21 mouse cellular contexts compared by ENCODE assay signal in the genomic region with DNA sequence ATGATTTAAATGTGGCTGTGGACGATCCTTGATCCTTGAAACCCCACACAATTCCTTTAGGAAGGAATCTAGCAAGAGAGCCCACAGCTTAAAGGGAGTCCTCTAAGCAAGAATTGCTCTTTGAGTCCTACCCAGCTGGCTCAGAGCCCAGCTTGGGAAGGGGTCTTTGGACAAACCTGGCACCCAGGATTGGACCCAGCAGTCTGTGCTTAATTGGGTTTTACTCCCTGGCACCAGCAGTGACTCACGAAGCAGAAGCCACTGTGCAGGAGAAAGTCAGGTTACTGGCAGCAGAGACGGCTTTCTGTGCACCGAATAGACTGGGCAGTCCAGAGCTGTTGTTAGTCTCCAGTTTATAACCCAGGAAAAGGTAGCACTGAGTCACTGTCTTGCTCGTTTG.
A peak's percentile ranks its signal among the peaks of the same experiment; 100 is the strongest.
DNase-seq lines count a peak whose midpoint lies in the region; ATAC-seq lines count a peak whose summit lies in the region.
"Had no signal": no experiment of that assay in that cellular context is flagged by ENCODE, and none has a peak within 500 bp of the region (broad histone marks: within the 10 kb centered on the region; RNA-seq: fewer than 3 reads in every experiment).

No protein-coding gene starts in this region.

- H3K4me3 ChIP-seq in forebrain, embryonic 14.5 days (ENCODE audit: low read depth, low read length), result no peak overlapping the region
- no peak overlapping the region for H3K4me3 ChIP-seq in forebrain, embryonic 12.5 days (replicated peaks)
- H3K4me3 ChIP-seq: embryonic facial prominence, embryonic 15.5 days; heart, adult 2 months; heart, embryonic 13.5 days; kidney, embryonic 15.5 days; limb, embryonic 15.5 days had no signal

- H3K27me3 ChIP-seq in forebrain, embryonic 14.5 days (replicated peaks; ENCODE audit: control insufficient read depth, insufficient read depth, low read length), result no peaks in the 10 kb centered on the region
- H3K27me3 ChIP-seq in forebrain, embryonic 12.5 days, result 0 out of 2 replicates have a peak, but pooled peaks cover 3% of the 10 kb centered on the region
- H3K27me3 ChIP-seq: embryonic facial prominence, embryonic 15.5 days; heart, embryonic 13.5 days; kidney, embryonic 15.5 days; limb, embryonic 15.5 days had no signal

- peak; percentile 73 for DNase-seq in forebrain, embryonic 14.5 days (ENCODE audit: low spot score)
- DNase-seq in layer of hippocampus, postnatal 10 days (ENCODE audit: low spot score in 2 of 2), result peak; percentile 46 to 61
- DNase-seq in layer of hippocampus, adult 9-11 months, result no peak
- peak; percentile 66 to 69 for DNase-seq in right cerebral cortex, postnatal 10 days (ENCODE audit: low spot score in 2 of 2)
- no peak for DNase-seq in right cerebral cortex, postnatal 25 days
- DNase-seq in frontal cortex, postnatal 25 days (ENCODE audit: low spot score in 2 of 2), result no peak
- DNase-seq: adrenal gland, adult 2 months; cerebellum, adult 2 months; gastrocnemius, postnatal 36 days; heart, adult 2 months; heart, postnatal 14 days; kidney, adult 11 months; kidney, postnatal 36 days; lung, embryonic 14.5 days; thymus, postnatal 25 days had no signal

- H3K4me2 ChIP-seq in forebrain, embryonic 14.5 days (ENCODE audit: low read length), result no peak overlapping the region
- no peak overlapping the region for H3K4me2 ChIP-seq in forebrain, embryonic 12.5 days
- H3K4me2 ChIP-seq: embryonic facial prominence, embryonic 15.5 days; heart, embryonic 13.5 days; kidney, embryonic 15.5 days; limb, embryonic 15.5 days; lung, embryonic 14.5 days had no signal

- H3K9me3 ChIP-seq in forebrain, embryonic 14.5 days (replicated peaks; ENCODE audit: control insufficient read depth, low read length), result no peaks in the 10 kb centered on the region
- H3K9me3 ChIP-seq in forebrain, embryonic 12.5 days, result no peaks in the 10 kb centered on the region
- H3K9me3 ChIP-seq: embryonic facial prominence, embryonic 15.5 days; heart, embryonic 13.5 days; kidney, embryonic 15.5 days; limb, embryonic 15.5 days had no signal

- peaks cover 12% of the 10 kb centered on the region for H3K4me1 ChIP-seq in forebrain, embryonic 14.5 days (ENCODE audit: control insufficient read depth, insufficient read depth, low read length)
- peaks cover 11% of the 10 kb centered on the region for H3K4me1 ChIP-seq in forebrain, embryonic 12.5 days

- ATAC-seq in forebrain, embryonic 14.5 days, result peak; percentile 18; the same call in 1 of the 2 replicates
- ATAC-seq in forebrain, embryonic 12.5 days (ENCODE audit: low FRiP score), result no peak

- whole genome bisulfite sequencing in forebrain, embryonic 14.5 days, result 59% methylated on average over 5 of the region's 5 CpGs
- WGBS in forebrain, embryonic 12.5 days, result 79% methylated on average over 5 of the region's 5 CpGs

- no peak overlapping the region for H3K27ac ChIP-seq in forebrain, embryonic 14.5 days (ENCODE audit: low read depth, low read length)
- H3K27ac ChIP-seq in forebrain, embryonic 12.5 days, result no peak overlapping the region
- H3K27ac ChIP-seq: embryonic facial prominence, embryonic 15.5 days; heart, adult 2 months; heart, embryonic 13.5 days; kidney, embryonic 15.5 days; liver, embryonic 14.5 days had no signal

- H3K36me3 ChIP-seq in forebrain, embryonic 14.5 days (ENCODE audit: control insufficient read depth, insufficient read depth, low read length), result no peaks in the 10 kb centered on the region
- H3K36me3 ChIP-seq in forebrain, embryonic 12.5 days (replicated peaks), result no peaks in the 10 kb centered on the region
- H3K36me3 ChIP-seq: embryonic facial prominence, embryonic 15.5 days; heart, embryonic 13.5 days; kidney, embryonic 15.5 days; limb, embryonic 15.5 days had no signal

- H3K9ac ChIP-seq in forebrain, embryonic 14.5 days (ENCODE audit: low read length), result no peak overlapping the region
- H3K9ac ChIP-seq in forebrain, embryonic 12.5 days, result no peak overlapping the region
- H3K9ac ChIP-seq: embryonic facial prominence, embryonic 15.5 days; heart, embryonic 13.5 days; kidney, embryonic 15.5 days; limb, embryonic 15.5 days; liver, embryonic 14.5 days; lung, embryonic 14.5 days had no signal

Comparison
In these comparisons a context has a peak if more than half of its experiments do, and no peak if none do; other contexts are left out.
1. DNase-seq: peak in forebrain, embryonic 14.5 days (single experiment), layer of hippocampus, postnatal 10 days (2 of 2) and right cerebral cortex, postnatal 10 days (2 of 2); none in layer of hippocampus, adult 9-11 months (single experiment), right cerebral cortex, postnatal 25 days (single experiment) and frontal cortex, postnatal 25 days (0 of 2).